Mouse (Mus musculus) inflammation-experienced regulatory T-cells, adult 6 months (primary cell): Measurements from ENCODE around the gene Avpr2. TPM values are rescaled to one million over a fixed set of nuclear protein-coding genes. Genes with fewer than 3 reads are reported as not detected.

Experiments
- ATAC-seq: one replicate; pipeline ENCODE4 v1.8.0; 2017
- polyA plus RNA-seq, 3 experiments: library from polyadenylated mRNA; unstranded; fragments of 100-300 nt; shearing (Covaris generic); gene quantifications; one replicate each; pipeline ENCODE4 v1.2.1; 2017

Avpr2 gene
- polyA plus RNA-seq, 3 experiments from 2014 or later, result 1.5 to 3.2 (median 2.7) TPM

GRCm38 (mm10) chrX:73918631-73919030, 26.7 kb downstream of the Avpr2 start:
- no peak for ATAC-seq

DNA sequence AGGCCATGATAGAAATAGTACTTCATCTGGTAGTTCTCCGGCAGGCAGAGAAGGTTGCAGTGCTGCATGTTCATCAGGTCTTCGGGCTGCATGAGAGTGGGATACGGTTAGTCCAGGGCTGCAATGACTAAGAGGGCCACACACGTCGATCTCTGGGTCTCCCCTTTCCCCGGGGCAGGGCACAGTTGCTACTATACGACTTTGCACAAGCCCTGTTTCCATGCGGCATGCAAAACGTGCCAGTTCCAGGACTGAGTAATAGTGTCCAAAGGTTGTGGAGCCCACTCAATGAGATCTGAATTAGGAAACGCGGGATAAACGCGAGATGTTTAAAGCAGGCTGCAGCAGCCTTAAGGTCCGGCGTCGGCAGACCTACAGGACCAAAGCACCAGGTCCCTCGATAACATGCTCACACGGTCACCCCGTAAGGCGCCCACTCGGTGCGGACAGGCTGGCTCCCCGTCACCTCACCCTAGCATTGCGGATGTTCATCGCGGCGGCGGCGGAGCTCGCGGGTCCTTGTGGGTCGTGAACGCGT, 29.5 kb downstream of the Avpr2 start:
- no peak for ATAC-seq

DNA sequence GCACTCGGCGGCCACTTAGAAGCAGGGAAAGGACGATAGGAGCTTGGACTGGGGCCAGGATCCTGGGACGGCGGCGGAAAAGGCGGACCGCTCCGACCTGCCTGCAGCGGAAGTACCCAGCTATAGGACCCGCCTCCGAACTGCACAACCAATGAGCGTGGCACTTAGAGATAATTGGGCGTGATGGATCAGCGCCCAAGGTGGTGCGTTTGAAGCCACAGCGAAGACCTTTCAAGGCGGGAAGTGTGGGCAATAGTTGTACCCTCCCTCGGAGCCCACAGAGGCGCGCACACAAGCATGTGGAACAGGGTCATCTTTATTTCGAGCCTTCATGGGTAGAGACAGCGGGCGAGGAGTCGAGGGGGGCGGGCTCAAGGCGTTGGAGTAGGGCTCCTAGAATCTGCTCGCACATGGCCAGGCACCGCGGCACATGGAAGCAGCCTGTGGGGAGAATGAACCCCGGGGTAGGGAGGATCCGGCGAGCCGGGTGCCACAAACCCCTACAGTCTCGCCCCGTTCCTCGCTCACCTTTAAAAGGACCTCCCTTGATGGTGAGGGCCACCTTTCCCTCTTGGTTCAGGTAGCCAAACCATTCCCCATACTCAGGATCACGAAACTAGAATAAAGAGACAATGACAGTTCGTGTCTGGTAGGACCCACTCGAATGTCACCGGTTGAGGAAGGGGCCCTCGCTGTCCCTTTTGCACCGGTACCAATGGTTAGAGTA, 30.1 kb downstream of the Avpr2 start, which contains the start of the genes Arhgap4 and Naa10:
Gene Arhgap4 (minus strand): TSS at position 48 of the 727 bp plus-strand sequence.
Gene Naa10 (minus strand): TSS at position 122 of the 727 bp plus-strand sequence.
- ATAC-seq, result peak; percentile 94

DNA sequence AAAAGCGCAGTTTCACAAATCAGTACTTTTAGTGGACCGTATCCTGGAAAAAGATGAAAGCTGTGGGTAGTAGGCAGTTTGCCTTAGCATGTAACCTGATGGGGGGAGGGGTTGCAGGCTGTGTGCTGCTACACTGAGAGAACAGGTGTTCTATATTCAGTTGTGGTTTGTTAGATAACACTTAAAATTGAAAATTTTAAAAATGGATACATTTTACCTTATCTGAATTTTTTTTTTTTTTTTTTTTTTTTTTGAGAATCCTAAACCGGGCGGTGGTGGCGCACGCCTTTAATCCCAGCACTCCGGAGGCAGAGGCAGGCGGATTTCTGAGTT, 30.6 kb downstream of the Avpr2 start:
- no peak for ATAC-seq

DNA sequence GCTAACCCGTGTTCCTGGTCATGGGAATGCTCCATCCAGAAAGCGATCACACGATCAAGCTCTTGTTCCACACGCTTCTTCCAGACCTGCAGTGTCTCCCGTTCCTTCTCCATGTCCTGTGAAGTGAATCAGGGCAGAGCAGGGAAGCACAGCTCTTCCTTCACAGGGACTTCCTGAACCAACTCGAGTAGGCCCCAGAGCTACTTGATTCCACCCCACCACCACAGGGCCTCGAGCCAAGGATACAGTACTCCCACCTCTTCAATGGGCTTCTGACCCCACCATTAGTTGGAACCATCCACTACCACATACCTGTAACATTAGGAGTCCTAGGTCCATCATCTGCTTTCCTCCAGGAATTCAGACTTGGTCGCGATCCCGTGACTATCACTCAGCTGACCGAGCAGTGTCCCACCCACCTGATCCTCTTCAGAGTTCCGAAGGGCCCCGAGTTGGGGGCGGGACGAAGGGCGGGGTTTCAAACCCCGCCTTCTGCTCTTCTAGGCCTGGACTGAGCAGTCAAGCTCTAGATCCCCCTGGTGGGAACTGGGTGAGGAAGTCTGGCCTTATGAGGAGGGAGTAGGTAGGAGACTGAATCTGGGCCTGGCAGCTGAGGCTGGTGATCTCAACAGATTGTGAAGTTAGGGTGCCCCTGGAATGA, 38.6 kb downstream of the Avpr2 start, which contains the start of gene Renbp:
Gene Renbp (minus strand): TSS at position 449 of the 661 bp plus-strand sequence.
- ATAC-seq, result peak; percentile 52

- ATAC-seq, result no peak
Measured at GRCm38 (mm10) chrX:73931871-73932270, 40.0 kb downstream of the Avpr2 start.

GRCm38 (mm10) chrX:73941860-73942259, 50.0 kb downstream of the Avpr2 start:
- no peak for ATAC-seq

DNA sequence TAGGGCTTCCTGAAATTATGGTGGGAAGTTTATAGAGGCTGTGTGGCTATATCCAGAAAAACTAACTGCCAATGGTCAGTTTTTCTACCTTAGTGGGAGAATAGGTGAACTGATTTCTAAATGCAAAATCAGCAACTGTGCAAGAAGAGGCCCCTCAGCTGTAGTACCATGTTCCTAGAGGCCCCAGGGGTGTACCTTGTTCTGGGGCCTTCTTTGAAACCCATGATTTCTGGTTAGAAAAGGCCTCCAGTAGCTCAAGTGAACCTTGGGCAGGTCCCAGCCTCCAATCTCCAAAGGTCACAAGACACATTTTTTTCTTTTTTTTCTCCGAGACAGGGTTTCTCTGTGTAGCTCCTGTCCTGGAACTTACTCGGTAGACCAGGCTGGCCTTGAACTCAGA, 50.4 kb downstream of the Avpr2 start:
- no peak for ATAC-seq

Other genes with a start within 250 kb of the Avpr2 start
- 1 to 10 TPM in 2 of 3 experiments, under 1 TPM in 1; 0.48 to 4.1 (median 2.3) TPM for gene Pnck, start 232.0 kb upstream of the Avpr2 start, polyA plus RNA-seq
- 1 to 10 TPM in 1 of 3 experiments, under 1 TPM in 2; 0.82 to 1.2 (median 0.86) TPM for gene Slc6a8, start 219.0 kb upstream of the Avpr2 start, polyA plus RNA-seq
- gene Bcap31, start 175.9 kb upstream of the Avpr2 start, polyA plus RNA-seq, result 100 to 1,000 TPM; 275 to 325 (median 313) TPM
- 10 to 100 TPM; 22.9 to 35.1 (median 34.0) TPM for gene Abcd1, start 175.5 kb upstream of the Avpr2 start, polyA plus RNA-seq
- gene Plxnb3, start 135.0 kb upstream of the Avpr2 start, polyA plus RNA-seq, result not detected
- gene Srpk3, start 117.7 kb upstream of the Avpr2 start, polyA plus RNA-seq, result 1 to 10 TPM in 1 of 3 experiments, under 1 TPM in 2; 0.35 to 1.1 (median 0.59) TPM
- gene Idh3g, start 105.2 kb upstream of the Avpr2 start, polyA plus RNA-seq, result 100 to 1,000 TPM; 135 to 184 (median 143) TPM
- gene Ssr4, start 105.1 kb upstream of the Avpr2 start, polyA plus RNA-seq, result 100 to 1,000 TPM; 206 to 265 (median 243) TPM
- gene Pdzd4, start 67.1 kb upstream of the Avpr2 start, polyA plus RNA-seq, result under 1 TPM; 0.15 to 0.24 (median 0.15) TPM
- 10 to 100 TPM in 1 of 3 experiments, 1 to 10 TPM in 2; 5.6 to 21.3 (median 9.7) TPM for gene L1cam, start 4.0 kb downstream of the Avpr2 start, polyA plus RNA-seq
- 100 to 1,000 TPM; 114 to 148 (median 147) TPM for gene Arhgap4, start 29.8 kb downstream of the Avpr2 start, polyA plus RNA-seq
- 100 to 1,000 TPM; 173 to 214 (median 188) TPM for gene Naa10, start 29.8 kb downstream of the Avpr2 start, polyA plus RNA-seq
- 10 to 100 TPM in 1 of 3 experiments, 1 to 10 TPM in 2; 4.2 to 10.0 (median 6.5) TPM for gene Renbp, start 38.7 kb downstream of the Avpr2 start, polyA plus RNA-seq
- 10 to 100 TPM; 35.4 to 39.1 (median 37.1) TPM for gene Hcfc1, start 74.3 kb downstream of the Avpr2 start, polyA plus RNA-seq
- 10 to 100 TPM; 21.3 to 32.3 (median 27.2) TPM for gene Irak1, start 131.8 kb downstream of the Avpr2 start, polyA plus RNA-seq
- gene Opn1mw, start 235.4 kb downstream of the Avpr2 start, polyA plus RNA-seq, result not detected
- gene Mecp2, start 243.3 kb downstream of the Avpr2 start, polyA plus RNA-seq, result 10 to 100 TPM; 11.5 to 22.5 (median 20.6) TPM